Mouse (Mus musculus): ENCODE results near the gene AY074887.
A peak's percentile ranks its signal among the peaks of the same experiment; 100 is the strongest.
"Not testable (repeated sequence)": the region's sequence is repeated elsewhere in the genome, so short reads cannot be mapped to it uniquely, and the experiment has no call there.

Gene AY074887

DNA sequence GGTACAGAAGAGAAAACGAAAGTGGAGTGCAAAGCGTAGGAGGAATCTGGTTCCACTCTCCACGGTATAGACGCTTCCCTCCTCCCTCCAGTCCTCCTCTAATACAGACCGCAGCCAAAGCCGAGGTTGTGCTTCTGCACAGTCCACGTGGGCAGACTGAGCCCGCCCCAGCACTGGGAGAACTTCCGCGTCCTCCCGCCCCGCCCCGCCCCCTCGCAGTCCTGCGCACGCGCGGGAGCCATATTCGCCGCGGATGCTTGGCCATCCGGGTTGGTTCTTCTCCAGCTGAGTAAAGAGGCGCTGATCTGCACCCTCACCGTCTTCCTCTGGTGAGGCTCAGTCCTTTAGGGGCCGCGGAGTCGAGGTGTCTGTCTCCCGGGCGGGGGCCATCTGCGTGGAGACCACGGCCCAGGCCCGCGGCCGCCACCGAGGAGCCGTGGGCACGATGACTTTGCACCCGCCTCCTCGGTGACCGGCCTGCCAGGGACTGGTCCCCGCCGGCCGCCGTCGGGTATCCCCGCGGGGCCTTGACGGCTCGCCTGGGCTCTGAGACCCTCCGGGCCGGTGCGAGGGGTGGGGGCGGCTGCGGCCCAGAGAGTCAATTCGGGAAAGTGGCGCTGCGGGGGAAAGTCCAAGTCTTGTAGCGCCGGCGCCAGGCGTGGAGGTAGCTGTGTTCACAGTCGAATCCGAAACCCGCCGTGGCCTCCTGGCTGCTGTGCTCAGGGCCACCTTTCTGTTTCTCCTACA is at the start of gene AY074887, which contains the start of gene Psma4:
TSS of gene AY074887 (minus strand) at position 424 of the 747 bp plus-strand sequence.
TSS of gene Psma4 (plus strand) at position 216 of the 747 bp plus-strand sequence.
- DNase-seq (ENCODE audit: low read depth, low spot score) = peak; percentile 91

GRCm38 (mm10) chr9:54995645-54996044 is 44.8 kb upstream of the AY074887 start:
- DNase-seq (ENCODE audit: low read depth, low spot score) = no peak

- DNase-seq (ENCODE audit: low read depth, low spot score) = no peak
Measured at GRCm38 (mm10) chr9:54994381-54994780, 43.6 kb upstream of the AY074887 start.

DNA sequence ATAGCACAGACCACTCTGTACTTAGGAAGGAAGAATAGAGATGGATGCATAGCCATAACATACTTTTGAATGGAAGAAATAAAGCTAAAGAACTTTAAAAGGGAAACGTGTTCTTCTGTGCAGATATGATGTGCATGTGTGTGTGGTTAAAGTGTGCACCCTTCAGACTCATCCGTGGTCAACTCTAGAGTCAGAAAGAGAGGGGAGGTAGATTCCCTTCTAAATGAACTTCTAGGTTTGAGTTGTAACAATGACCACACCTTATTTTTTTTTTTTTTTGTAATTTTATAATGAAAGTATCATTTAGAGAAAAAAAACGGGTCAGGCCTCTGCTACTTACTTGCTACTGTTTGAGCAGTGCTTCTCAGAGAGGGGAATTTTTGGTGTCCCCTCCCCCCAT is 39.6 kb upstream of the AY074887 start:
- DNase-seq (ENCODE audit: low read depth, low spot score) = no peak

DNA sequence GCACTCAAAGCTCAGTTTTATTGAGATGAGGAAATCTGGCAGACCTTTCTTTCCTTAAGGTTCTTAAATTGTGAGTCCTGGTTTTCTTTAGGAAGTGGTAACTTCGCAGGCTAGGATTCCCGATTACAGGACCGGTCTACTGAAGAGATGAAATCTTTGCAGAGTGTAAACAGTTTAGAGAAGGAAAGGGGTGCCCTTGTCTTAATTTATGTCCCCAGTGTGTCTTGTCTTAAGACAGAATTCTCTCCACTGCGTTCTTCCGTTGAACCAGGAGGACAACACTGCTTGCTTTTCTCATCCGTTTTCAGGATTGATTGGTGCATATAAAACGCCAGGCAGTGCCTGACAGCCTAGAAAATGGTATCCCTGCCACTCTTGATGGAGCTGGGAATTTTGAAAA is 31.6 kb upstream of the AY074887 start:
- DNase-seq (ENCODE audit: low read depth, low spot score) = no peak

DNA sequence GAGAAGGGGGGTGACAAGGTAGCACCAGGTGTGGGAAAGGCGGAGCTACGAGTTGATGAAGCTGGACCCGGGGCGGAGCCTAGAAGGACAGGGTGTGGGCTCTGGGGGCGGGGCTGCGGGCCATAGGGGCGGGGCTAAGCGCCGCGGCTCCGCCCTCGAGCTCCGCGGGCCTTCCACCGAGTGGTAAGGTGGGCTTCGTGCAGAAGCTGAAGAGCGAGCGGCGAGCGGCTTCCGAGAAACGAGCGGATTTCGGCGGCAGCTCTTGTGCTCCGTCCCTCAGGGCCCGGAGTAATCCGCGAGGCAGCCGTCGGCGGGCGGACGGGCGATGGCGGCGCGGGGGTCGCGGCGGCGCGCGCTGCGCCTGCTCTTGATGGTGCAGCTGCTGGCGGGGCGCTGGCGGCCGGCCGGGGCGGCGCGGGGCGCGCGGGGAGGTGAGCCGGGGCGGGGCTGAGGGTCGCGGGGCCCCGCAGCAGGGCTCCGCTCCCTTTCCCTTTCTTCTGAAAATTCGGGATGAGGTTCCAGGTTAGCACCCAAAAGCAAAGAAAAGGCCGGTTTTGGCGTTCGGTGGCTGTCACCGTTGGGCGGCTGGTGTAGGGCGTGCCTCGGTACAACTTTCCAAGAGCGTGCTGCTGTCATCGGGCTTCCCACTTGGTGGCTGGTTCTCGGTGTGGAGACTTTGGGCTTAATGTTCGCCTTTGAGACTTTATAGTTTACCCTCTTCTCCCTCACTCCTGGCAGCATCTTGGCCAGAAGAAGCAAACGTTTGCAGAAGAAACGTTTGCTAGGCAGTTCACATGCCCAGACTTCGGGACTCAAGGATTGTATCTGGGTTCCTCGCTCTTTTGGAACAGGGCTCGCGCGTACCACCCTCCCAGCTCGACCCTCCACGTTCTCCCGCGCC is 30.7 kb upstream of the AY074887 start:
- peak; percentile 54 for DNase-seq (ENCODE audit: low read depth, low spot score)

DNA sequence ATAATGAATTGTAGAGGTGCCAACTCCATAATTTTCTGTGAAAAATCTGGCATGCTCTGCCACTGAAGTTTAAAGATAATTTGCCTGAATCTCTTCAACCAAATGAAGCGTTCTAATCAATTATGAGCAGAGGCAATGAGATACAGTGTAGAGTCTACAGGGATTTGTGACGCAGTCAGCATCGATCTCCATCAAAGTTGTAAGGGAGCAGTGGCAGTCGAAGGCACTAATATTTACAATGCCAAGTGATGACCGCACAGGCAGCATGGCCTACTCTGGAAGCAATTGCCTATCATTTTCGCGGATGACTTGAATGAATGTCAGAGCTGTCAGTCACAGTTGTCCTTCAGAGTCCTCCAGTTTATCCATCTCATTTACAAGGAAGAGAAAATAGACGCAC is 29.9 kb upstream of the AY074887 start, which contains the start of gene Chrna5:
TSS of gene Chrna5 (plus strand) at position 207 of the 400 bp plus-strand sequence.
- no peak for DNase-seq (ENCODE audit: low read depth, low spot score)

- DNase-seq (ENCODE audit: low read depth, low spot score) = no peak
Measured at GRCm38 (mm10) chr9:54969972-54970637, 19.3 kb upstream of the AY074887 start.

DNA sequence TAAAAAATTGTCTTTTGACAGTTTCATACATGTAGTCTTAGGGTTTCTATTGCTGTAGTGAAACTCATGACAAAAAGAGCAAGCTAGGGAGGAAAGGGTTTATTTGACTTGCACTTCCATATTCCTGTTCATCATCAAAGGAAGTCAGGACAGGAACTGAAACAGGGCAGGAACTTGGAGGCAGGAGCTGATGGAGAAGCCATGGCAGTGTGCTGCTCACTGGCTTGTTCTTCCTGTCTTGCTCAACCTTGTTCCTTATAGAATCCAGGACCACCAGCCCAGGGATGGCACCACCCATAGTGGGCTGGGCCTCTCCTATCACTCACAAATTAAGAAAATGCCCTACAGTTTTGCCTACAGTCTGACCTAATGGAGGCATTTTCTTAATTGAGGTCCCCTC is 12.9 kb upstream of the AY074887 start:
- no peak for DNase-seq (ENCODE audit: low read depth, low spot score)

DNA sequence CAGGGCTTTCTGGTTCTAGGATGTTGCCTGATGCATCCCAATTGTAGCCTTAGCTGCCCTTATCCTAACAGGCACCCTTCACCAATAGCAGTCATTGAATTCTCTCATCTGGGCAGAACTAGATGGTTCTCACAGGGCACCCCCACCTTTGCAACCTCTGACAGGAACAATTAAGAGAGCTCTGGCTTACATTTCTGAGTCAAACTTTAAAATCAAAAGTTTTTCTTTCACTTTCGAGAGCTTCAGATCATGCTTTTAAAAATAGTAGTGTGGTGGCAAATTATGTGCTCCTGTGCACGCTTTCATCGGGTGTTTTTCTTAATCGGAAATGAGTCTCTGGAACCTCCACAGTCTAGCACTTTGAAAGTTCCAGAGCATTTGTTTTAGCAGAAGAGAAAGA is 10.3 kb upstream of the AY074887 start:
- DNase-seq (ENCODE audit: low read depth, low spot score) = no peak

GRCm38 (mm10) chr9:54950162-54950561 is 636 bp downstream of the AY074887 start:
- DNase-seq (ENCODE audit: low read depth, low spot score) = not testable (repeated sequence)

DNA sequence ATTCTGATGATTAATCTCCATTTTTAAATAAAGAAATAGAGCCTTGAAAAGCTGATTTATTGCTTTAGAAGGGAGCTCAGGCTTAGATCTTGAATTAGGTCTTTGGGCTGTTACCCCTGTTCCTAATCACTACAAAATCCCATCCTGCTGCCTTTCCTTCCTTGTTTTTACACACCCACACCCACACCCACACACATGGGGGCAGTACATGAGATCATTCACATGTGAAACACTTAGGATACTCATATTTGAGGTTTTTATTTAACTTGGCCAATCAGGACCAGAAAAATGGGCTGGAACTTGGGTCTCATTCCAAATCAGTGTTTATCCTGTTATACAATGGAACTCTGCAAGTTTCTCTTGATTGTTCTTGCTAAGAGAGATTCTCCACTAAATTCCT is 1.3 kb downstream of the AY074887 start:
- no peak for DNase-seq (ENCODE audit: low read depth, low spot score)

DNA sequence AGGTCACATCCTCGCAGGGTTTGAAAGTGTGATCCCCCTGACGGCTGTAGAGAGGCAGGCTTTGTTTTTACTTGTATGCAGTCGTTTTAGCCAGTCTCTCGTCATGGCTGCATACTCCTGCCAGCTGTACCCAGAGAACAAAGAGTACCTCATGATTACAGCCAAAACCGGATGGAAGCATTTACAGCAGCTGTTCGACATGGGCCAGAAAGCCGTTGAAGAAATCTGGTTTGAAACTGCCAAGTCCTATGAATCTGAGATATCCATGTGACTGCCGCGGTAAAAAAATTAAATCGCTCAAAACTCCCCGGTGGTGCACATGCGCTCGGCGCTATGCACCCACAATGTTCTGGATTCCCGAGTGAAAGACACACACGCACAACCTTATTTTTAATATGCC is 4.5 kb downstream of the AY074887 start:
- no peak for DNase-seq (ENCODE audit: low read depth, low spot score)

DNA sequence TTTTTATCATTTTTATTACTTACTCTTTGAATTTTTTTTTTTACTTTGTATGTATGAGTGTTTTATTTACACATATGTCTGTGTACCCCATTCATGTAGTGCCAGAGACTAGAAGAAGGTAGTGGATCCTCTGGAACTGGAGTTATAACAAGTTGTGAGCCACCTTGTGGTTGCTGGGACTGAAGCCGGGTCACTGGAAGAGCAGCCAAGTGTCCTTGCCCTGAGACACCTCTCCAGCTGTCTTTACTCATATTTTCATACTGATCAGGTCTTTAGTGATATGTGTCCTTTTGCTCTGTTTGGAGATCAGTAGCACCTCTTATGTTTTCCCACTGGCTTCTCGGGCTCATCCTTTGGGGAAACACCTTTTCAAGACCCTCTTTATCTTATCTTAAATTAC is 6.3 kb downstream of the AY074887 start:
- no peak for DNase-seq (ENCODE audit: low read depth, low spot score)

- no peak for DNase-seq (ENCODE audit: low read depth, low spot score)
Measured at GRCm38 (mm10) chr9:54942071-54942470, 8.7 kb downstream of the AY074887 start.

DNA sequence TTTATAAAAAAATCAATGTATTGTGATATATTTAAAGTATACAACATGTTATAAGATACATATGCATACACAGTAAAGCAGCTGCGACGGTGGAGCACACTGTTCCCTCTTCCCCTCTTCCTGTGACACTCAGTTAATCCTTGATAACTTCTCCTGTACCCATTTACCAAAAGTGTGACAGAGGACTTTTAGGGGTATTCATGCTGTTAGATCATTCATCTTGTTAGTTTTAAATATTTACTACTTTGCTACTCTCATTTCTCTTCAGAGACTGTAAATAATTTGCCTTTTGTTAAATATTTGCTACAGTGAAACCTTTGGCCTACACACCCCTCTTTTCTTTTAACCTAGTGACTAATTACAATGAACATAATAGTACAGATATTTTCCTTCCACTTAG is 18.4 kb downstream of the AY074887 start:
- DNase-seq (ENCODE audit: low read depth, low spot score) = no peak

DNA sequence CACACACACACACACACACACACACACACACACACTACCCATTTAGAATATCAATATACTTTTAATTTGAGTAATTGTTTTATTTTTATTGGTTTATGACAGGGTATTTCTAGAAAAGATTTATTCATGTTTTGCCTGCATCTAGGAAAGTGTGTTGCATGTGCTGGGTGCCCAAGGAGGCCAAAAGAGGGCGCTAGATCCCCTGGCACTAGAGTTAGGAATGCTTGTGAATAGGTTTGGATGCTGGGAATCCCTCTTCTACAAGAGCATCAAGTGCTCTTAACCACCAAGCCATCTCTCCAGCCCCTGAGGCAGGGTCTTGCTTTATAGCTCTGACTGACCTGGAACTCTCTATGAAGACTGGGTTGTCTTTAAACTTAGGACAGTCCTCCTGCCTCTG is 19.0 kb downstream of the AY074887 start:
- DNase-seq (ENCODE audit: low read depth, low spot score) = no peak

- DNase-seq (ENCODE audit: low read depth, low spot score) = no peak
Measured at GRCm38 (mm10) chr9:54930741-54931140, 20.1 kb downstream of the AY074887 start.

DNA sequence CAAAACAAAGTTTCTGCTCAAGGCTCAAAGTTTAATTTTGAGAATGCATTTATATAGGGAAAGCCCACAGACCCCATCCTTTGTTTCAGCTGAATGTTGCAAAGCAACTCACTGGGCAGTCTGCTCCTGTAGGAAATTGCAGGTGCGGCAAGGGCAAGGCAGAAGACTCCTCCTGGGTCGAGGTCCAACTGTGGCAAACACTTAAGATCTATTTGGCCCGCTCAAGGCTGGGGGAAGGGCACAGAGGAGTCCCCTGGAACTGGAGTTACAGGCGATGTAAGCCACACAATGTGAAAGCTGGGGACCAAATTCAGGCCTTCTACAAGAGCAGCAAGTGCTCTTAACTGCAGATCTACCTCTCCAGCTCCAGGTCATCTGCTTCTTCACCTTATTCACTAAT is 30.9 kb downstream of the AY074887 start:
- DNase-seq (ENCODE audit: low read depth, low spot score) = no peak

- no peak for DNase-seq (ENCODE audit: low read depth, low spot score)
Measured at GRCm38 (mm10) chr9:54918781-54919180, 32.0 kb downstream of the AY074887 start.

GRCm38 (mm10) chr9:54918191-54918590 is 32.6 kb downstream of the AY074887 start:
- DNase-seq (ENCODE audit: low read depth, low spot score) = no peak

Data from retina, postnatal 7 days (tissue).